Mouse (Mus musculus) bone marrow, adult 2 months (tissue): Measurements from ENCODE around the gene Lrrc26.

ENCODE experiments used
- CTCF ChIP-seq: fragments of 200-500 bp; IDR thresholded peaks from 2 replicates; pipeline ENCODE4 v1.5.1; 2011; ENCODE audit warnings: low read length, control low read depth; ENCODE audit not compliant: control insufficient read depth, insufficient read depth
- POLR2A ChIP-seq: fragments of 200-500 bp; IDR thresholded peaks from 2 replicates; pipeline ENCODE4 v1.6.1; 2011; ENCODE audit warnings: low read depth, mild to moderate bottlenecking, control low read depth, low read length, borderline replicate concordance; ENCODE audit not compliant: control insufficient read depth

- TF ChIP-seq CTCF = no peak
- TF ChIP-seq POLR2A = no peak
These were observed 16.7 kb upstream of the Lrrc26 start for GRCm38 (mm10) chr2:25273010-25273409.
